Mouse (Mus musculus): ENCODE results near the gene Ccdc93. TPM values are rescaled to one million over a fixed set of nuclear protein-coding genes. Genes with fewer than 3 reads are reported as not detected.
A peak's percentile ranks its signal among the peaks of the same experiment; 100 is the strongest.

Gene Ccdc93
- polyA plus RNA-seq, 1 experiment from 2014 or later = 10.8 TPM

DNA sequence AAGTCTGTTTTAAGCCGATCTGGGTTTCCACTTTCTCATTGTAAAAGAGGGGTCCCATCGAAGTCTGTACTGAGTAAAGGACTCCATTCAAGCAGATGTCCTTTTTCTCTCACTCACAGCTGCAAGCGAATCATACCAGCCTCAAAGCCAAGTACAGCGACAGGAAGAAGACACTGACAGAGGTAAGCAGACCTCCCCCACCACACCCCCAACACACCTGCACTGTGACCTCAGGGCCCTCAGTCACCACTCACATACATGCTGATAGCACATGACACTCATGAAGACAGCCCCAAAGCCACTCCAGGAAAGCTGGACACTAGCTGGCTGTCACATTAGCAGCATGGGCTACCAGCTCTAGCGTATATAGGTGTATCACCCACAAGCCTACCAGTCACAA is 46.9 kb downstream of the Ccdc93 start:
- H3K4me1 ChIP-seq (ENCODE audit: control insufficient read depth, insufficient read depth, low read length) = no peaks in the 10 kb centered on the region
- no peak overlapping the region for H3K4me2 ChIP-seq (ENCODE audit: low read depth, severe bottlenecking)
- DNase-seq (ENCODE audit: low spot score) (no peak), ATAC-seq (ENCODE audit: insufficient number of reproducible peaks, low FRiP score, low TSS enrichment, low read depth) (no peak)
- no peaks in the 10 kb centered on the region; the same call in 1 of the 2 replicates for H3K36me3 ChIP-seq (ENCODE audit: control insufficient read depth, insufficient read depth, low read length)
- no peak overlapping the region for H3K4me3 ChIP-seq (ENCODE audit: low read depth, low read length)
- H3K9ac ChIP-seq (ENCODE audit: low read length) = no peak overlapping the region
- H3K27me3 ChIP-seq (ENCODE audit: control insufficient read depth, insufficient read depth, low read length) = no peaks in the 10 kb centered on the region
- H3K9me3 ChIP-seq (ENCODE audit: control insufficient read depth, low read length) = no peaks in the 10 kb centered on the region
- H3K27ac ChIP-seq (replicated peaks; ENCODE audit: low read depth, low read length) = no peak overlapping the region
- 95% methylated on average over 5 of the region's 5 CpGs for WGBS

DNA sequence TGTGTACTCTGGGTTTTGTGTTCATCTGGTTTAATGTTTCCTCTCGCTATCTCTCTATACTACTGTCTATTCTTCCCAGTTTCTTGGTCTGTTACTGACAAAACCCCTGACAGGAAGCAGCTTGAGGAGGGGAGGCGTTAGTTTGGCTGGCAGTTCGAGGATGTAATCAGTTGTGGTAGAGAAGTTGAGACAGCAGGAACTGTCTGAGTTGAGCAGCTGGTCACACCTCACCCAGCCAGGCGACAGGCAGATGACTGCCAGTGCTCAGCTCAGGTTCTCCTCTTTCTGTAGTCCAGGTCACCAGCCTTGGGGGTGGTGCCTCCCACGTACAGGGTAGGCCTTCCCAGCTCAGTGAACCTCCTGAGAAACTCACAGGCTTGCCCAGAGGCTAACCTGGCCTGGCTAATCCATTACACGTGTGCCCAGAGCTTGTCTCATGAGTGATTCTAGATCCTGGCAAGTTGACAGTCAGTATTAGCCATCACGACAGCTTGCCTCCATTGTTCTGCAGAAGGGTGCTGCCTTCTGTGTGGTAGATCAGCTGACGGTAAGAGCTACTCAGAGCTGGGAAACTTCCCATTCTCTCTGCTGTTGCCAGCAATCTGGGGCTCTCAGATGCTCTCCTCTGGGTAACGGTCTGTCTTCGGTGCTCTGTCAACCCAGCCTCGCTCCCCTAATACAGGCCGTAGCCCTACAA is 47.6 kb downstream of the Ccdc93 start:
- no peaks in the 10 kb centered on the region for H3K4me1 ChIP-seq (ENCODE audit: control insufficient read depth, insufficient read depth, low read length)
- H3K9ac ChIP-seq (ENCODE audit: low read length) = no peak overlapping the region
- H3K9me3 ChIP-seq (ENCODE audit: control insufficient read depth, low read length) = no peaks in the 10 kb centered on the region
- no peak overlapping the region for H3K4me2 ChIP-seq (ENCODE audit: low read depth, severe bottlenecking)
- ATAC-seq (ENCODE audit: insufficient number of reproducible peaks, low FRiP score, low TSS enrichment, low read depth) (no peak), DNase-seq (ENCODE audit: low spot score) (no peak)
- WGBS = 88% methylated on average over 12 of the region's 12 CpGs
- H3K4me3 ChIP-seq (ENCODE audit: low read depth, low read length) = no peak overlapping the region
- H3K27me3 ChIP-seq (ENCODE audit: control insufficient read depth, insufficient read depth, low read length) = no peaks in the 10 kb centered on the region
- H3K27ac ChIP-seq (replicated peaks; ENCODE audit: low read depth, low read length) = no peak overlapping the region
- H3K36me3 ChIP-seq (ENCODE audit: control insufficient read depth, insufficient read depth, low read length) = no peaks in the 10 kb centered on the region; the same call in 1 of the 2 replicates

DNA sequence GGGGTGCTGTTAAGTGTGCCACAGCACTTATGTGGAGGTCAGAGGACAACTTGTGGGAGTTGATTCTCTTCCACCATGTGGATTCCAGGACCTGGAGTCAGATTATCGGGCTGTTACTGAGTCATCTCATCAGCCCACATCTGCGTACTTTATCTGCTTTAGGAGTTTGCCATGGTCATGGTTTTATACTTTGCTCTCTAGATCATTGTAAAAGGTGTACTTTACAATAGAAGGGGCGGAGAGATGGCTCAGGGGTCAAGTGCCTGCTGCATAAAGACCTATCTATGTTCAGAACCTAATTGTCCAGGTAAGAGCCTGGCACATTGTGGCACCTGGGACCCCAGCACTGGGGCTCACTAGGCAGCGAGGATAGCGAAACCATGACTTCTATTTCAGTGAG is 48.6 kb downstream of the Ccdc93 start:
- no peak overlapping the region for H3K4me3 ChIP-seq (ENCODE audit: low read depth, low read length)
- H3K4me1 ChIP-seq (ENCODE audit: control insufficient read depth, insufficient read depth, low read length) = no peaks in the 10 kb centered on the region
- no peaks in the 10 kb centered on the region for H3K9me3 ChIP-seq (ENCODE audit: control insufficient read depth, low read length)
- H3K4me2 ChIP-seq (ENCODE audit: low read depth, severe bottlenecking) = no peak overlapping the region
- ATAC-seq (ENCODE audit: insufficient number of reproducible peaks, low FRiP score, low TSS enrichment, low read depth) (no peak), DNase-seq (ENCODE audit: low spot score) (no peak)
- no peak overlapping the region for H3K9ac ChIP-seq (ENCODE audit: low read length)
- WGBS = 94% methylated on average over 5 of the region's 5 CpGs
- no peaks in the 10 kb centered on the region for H3K27me3 ChIP-seq (ENCODE audit: control insufficient read depth, insufficient read depth, low read length)
- H3K27ac ChIP-seq (replicated peaks; ENCODE audit: low read depth, low read length) = no peak overlapping the region
- H3K36me3 ChIP-seq (ENCODE audit: control insufficient read depth, insufficient read depth, low read length) = no peaks in the 10 kb centered on the region; the same call in 1 of the 2 replicates

DNA sequence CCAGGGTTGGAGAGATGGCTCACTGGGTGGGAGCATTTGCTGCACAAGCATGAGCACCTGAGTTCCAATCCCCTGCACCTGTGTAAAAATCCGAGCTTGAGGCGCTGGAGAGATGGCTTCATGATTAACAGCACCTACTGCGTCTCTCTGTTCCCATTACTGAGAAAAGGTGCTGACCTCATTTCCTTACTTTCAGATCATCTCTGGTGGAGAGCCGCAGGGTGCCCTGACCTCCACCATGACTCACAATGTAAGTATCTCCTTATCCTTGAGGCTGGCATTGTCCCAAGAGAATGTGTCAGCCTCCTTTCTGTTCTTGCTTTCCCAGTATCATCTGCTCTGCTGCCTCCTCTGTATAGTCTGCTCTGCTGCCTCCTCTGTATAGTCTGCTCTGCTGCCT is 52.2 kb downstream of the Ccdc93 start:
- H3K36me3 ChIP-seq (ENCODE audit: control insufficient read depth, insufficient read depth, low read length) = no peaks in the 10 kb centered on the region; the same call in 1 of the 2 replicates
- no peaks in the 10 kb centered on the region for H3K27me3 ChIP-seq (ENCODE audit: control insufficient read depth, insufficient read depth, low read length)
- no peak overlapping the region for H3K4me2 ChIP-seq (ENCODE audit: low read depth, severe bottlenecking)
- H3K27ac ChIP-seq (replicated peaks; ENCODE audit: low read depth, low read length) = no peak overlapping the region
- 87% methylated on average over 4 of the region's 4 CpGs for WGBS
- no peak overlapping the region for H3K9ac ChIP-seq (ENCODE audit: low read length)
- no peaks in the 10 kb centered on the region for H3K4me1 ChIP-seq (ENCODE audit: control insufficient read depth, insufficient read depth, low read length)
- H3K4me3 ChIP-seq (ENCODE audit: low read depth, low read length) = no peak overlapping the region
- no peak for DNase-seq (ENCODE audit: low spot score)
- ATAC-seq (ENCODE audit: insufficient number of reproducible peaks, low FRiP score, low TSS enrichment, low read depth) = no peak
- no peaks in the 10 kb centered on the region for H3K9me3 ChIP-seq (ENCODE audit: control insufficient read depth, low read length)

DNA sequence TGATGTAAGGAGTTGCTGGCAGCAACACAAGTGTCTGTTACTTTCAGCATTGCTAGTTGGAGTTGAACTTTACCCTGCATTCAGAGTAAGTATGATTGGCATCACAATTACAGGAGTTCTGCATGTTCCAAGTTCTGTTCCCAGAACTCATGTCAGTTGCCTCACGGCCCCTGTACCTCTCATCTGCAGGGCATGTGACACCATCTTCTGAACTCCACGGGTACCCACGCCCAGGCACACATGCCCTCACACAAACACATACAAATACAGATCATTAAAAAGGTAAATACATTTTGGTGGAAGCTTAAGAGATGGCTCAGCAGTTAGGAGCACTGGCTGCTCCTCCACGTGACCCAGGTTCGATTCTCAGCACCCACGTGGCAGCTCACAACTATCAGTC is 56.0 kb downstream of the Ccdc93 start:
- DNase-seq (ENCODE audit: low spot score) (no peak), ATAC-seq (ENCODE audit: insufficient number of reproducible peaks, low FRiP score, low TSS enrichment, low read depth) (no peak)
- WGBS = 86% methylated on average over 6 of the region's 6 CpGs
- H3K27ac ChIP-seq (replicated peaks; ENCODE audit: low read depth, low read length) = no peak overlapping the region
- H3K36me3 ChIP-seq (ENCODE audit: control insufficient read depth, insufficient read depth, low read length) = no peaks in the 10 kb centered on the region
- no peak overlapping the region for H3K9ac ChIP-seq (ENCODE audit: low read length)
- no peak overlapping the region for H3K4me2 ChIP-seq (ENCODE audit: low read depth, severe bottlenecking)
- no peaks in the 10 kb centered on the region for H3K27me3 ChIP-seq (ENCODE audit: control insufficient read depth, insufficient read depth, low read length)
- H3K4me3 ChIP-seq (ENCODE audit: low read depth, low read length) = no peak overlapping the region
- no peaks in the 10 kb centered on the region for H3K4me1 ChIP-seq (ENCODE audit: control insufficient read depth, insufficient read depth, low read length)
- H3K9me3 ChIP-seq (ENCODE audit: control insufficient read depth, low read length) = no peaks in the 10 kb centered on the region

DNA sequence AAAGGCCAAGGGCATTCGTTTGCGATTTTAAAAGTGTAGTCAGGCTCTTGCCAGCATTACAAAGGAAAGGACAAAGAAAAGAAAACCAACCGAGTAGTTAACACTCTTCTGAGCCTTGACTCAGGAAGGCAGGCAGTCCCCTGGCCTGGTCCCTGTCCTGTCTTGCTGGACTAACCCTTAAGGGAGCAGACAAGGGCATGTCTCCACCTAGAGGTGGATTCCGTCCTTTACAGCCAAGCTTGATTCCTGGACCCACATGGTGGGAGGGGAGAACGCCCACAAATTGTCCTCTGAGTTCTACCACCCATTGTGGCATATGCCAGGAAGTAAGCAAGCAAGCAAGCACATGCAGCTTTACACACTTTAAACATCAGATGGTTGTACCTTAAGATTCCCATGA is 59.4 kb downstream of the Ccdc93 start:
- DNase-seq (ENCODE audit: low spot score) (peak; percentile 46), ATAC-seq (ENCODE audit: insufficient number of reproducible peaks, low FRiP score, low TSS enrichment, low read depth) (no peak)
- no peaks in the 10 kb centered on the region for H3K9me3 ChIP-seq (ENCODE audit: control insufficient read depth, low read length)
- H3K4me2 ChIP-seq (ENCODE audit: low read depth, severe bottlenecking) = no peak overlapping the region
- WGBS = 30% methylated on average over 5 of the region's 5 CpGs
- H3K36me3 ChIP-seq (ENCODE audit: control insufficient read depth, insufficient read depth, low read length) = peaks cover 2% of the 10 kb centered on the region
- H3K4me1 ChIP-seq (ENCODE audit: control insufficient read depth, insufficient read depth, low read length) = no peaks in the 10 kb centered on the region
- no peak overlapping the region for H3K27ac ChIP-seq (replicated peaks; ENCODE audit: low read depth, low read length)
- no peaks in the 10 kb centered on the region for H3K27me3 ChIP-seq (ENCODE audit: control insufficient read depth, insufficient read depth, low read length)
- H3K4me3 ChIP-seq (ENCODE audit: low read depth, low read length) = no peak overlapping the region
- H3K9ac ChIP-seq (ENCODE audit: low read length) = no peak overlapping the region

DNA sequence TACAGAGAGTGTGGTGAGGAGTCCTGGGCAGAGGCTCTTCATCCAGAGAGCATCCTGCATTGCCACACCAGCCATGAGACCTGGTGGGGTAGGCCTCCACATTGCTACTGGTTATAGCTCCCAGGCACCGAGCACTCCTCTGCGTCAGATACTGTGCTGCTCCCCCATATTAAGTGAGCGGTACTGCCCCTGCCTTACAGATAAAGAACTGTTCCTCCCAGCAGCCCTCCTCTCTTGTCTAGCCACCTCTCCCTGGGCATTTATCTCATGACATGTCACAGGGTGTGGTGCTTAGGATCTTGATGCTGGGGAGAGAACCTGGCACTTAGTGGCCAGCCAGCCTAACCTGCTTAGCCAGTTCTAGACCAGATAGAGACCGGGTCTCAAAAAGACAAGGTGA is 66.2 kb downstream of the Ccdc93 start:
- no peak for ATAC-seq (ENCODE audit: insufficient number of reproducible peaks, low FRiP score, low TSS enrichment, low read depth)
- 95% methylated on average over 4 of the region's 4 CpGs for WGBS

DNA sequence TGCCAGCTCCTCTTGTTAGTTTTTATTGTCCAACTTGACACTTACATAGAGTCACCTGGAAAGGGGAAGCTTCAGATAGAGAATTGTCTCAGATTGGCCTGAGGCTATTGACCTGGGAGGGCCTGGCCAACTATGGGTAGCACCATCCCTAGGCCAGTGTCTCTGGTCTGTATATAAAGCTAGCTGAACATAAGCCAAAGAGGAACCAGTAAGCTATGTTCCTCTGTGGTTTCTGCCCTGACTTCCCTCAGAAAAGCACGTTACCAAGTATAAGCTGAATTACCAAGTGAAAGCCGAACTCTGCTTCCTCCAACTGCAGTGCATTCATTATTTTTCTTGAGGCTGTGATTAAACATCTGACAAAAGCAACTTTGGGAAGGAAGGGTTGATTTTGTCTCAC is 77.9 kb downstream of the Ccdc93 start:
- H3K27ac ChIP-seq (replicated peaks; ENCODE audit: low read depth, low read length) = no peak overlapping the region
- H3K4me2 ChIP-seq (ENCODE audit: low read depth, severe bottlenecking) = no peak overlapping the region
- H3K27me3 ChIP-seq (ENCODE audit: control insufficient read depth, insufficient read depth, low read length) = no peaks in the 10 kb centered on the region
- ATAC-seq (ENCODE audit: insufficient number of reproducible peaks, low FRiP score, low TSS enrichment, low read depth) (no peak), DNase-seq (ENCODE audit: low spot score) (no peak)
- no peak overlapping the region for H3K4me3 ChIP-seq (ENCODE audit: low read depth, low read length)
- no peak overlapping the region for H3K9ac ChIP-seq (ENCODE audit: low read length)
- no peaks in the 10 kb centered on the region for H3K9me3 ChIP-seq (ENCODE audit: control insufficient read depth, low read length)
- no peaks in the 10 kb centered on the region for H3K4me1 ChIP-seq (ENCODE audit: control insufficient read depth, insufficient read depth, low read length)
- 81% methylated on average over 2 of the region's 2 CpGs for WGBS
- H3K36me3 ChIP-seq (ENCODE audit: control insufficient read depth, insufficient read depth, low read length) = no peaks in the 10 kb centered on the region

More for the DNA sequence above, 66.2 kb downstream of the Ccdc93 start:
- no peaks in the 10 kb centered on the region for H3K4me1 ChIP-seq (ENCODE audit: control insufficient read depth, insufficient read depth, low read length)
- peaks cover 9% of the 10 kb centered on the region for H3K36me3 ChIP-seq (ENCODE audit: control insufficient read depth, insufficient read depth, low read length)
- no peak for DNase-seq (ENCODE audit: low spot score)
- no peaks in the 10 kb centered on the region for H3K9me3 ChIP-seq (ENCODE audit: control insufficient read depth, low read length)
- no peak overlapping the region for H3K4me2 ChIP-seq (ENCODE audit: low read depth, severe bottlenecking)
- no peak overlapping the region for H3K4me3 ChIP-seq (ENCODE audit: low read depth, low read length)
- H3K27me3 ChIP-seq (ENCODE audit: control insufficient read depth, insufficient read depth, low read length) = no peaks in the 10 kb centered on the region
- H3K27ac ChIP-seq (replicated peaks; ENCODE audit: low read depth, low read length) = no peak overlapping the region
- H3K9ac ChIP-seq (ENCODE audit: low read length) = no peak overlapping the region
